Mouse (Mus musculus) bone marrow, adult 2 months (tissue): ENCODE measurements around the gene BC005624. TPM values are rescaled to one million over a fixed set of nuclear protein-coding genes. Genes with fewer than 3 reads are reported as not detected.

Experiments
- H3K27ac ChIP-seq: fragments of 200-500 bp; 2 replicates; pipeline ENCODE4 v1.5.1; 2012; ENCODE audit warnings: low read depth, mild to moderate bottlenecking, control low read depth, inconsistent platforms, low read length; ENCODE audit not compliant: control insufficient read depth, poor library complexity, insufficient read depth
- H3K4me1 ChIP-seq: fragments of 200-500 bp; 2 replicates; pipeline ENCODE4 v1.6.1; 2011; ENCODE audit warnings: low read length; ENCODE audit not compliant: control insufficient read depth, insufficient read depth
- H3K4me3 ChIP-seq: fragments of 200-500 bp; replicated peaks from 2 replicates; pipeline ENCODE3; 2011; ENCODE audit warnings: mild to moderate bottlenecking, low read depth, low read length, control low read depth; ENCODE audit not compliant: control insufficient read depth
- CTCF ChIP-seq: fragments of 200-500 bp; IDR thresholded peaks from 2 replicates; pipeline ENCODE4 v1.5.1; 2011; ENCODE audit warnings: low read length, control low read depth; ENCODE audit not compliant: control insufficient read depth, insufficient read depth
- POLR2A ChIP-seq: fragments of 200-500 bp; IDR thresholded peaks from 2 replicates; pipeline ENCODE4 v1.6.1; 2011; ENCODE audit warnings: low read depth, mild to moderate bottlenecking, control low read depth, low read length, borderline replicate concordance; ENCODE audit not compliant: control insufficient read depth
- WGBS: fragments of 180-500 bp; shearing (Covaris S2); methylation state at CpG from one replicate; pipeline ENCODE4 v1.1.7; 2018; 5-methylcytosine and 5-hydroxymethylcytosine counted together
- polyA plus RNA-seq: library from polyadenylated mRNA; stranded (reverse); fragments of >200 nt; gene quantifications from 2 replicates; pipeline ENCODE4 v1.2.4, GENCODE M21; 2011; ENCODE audit warnings: low replicate concordance; ENCODE audit not compliant: missing spikeins, insufficient read depth, insufficient read length

BC005624 gene
- polyA plus RNA-seq = 26.0 and 35.8 TPM in 2 replicates

DNA sequence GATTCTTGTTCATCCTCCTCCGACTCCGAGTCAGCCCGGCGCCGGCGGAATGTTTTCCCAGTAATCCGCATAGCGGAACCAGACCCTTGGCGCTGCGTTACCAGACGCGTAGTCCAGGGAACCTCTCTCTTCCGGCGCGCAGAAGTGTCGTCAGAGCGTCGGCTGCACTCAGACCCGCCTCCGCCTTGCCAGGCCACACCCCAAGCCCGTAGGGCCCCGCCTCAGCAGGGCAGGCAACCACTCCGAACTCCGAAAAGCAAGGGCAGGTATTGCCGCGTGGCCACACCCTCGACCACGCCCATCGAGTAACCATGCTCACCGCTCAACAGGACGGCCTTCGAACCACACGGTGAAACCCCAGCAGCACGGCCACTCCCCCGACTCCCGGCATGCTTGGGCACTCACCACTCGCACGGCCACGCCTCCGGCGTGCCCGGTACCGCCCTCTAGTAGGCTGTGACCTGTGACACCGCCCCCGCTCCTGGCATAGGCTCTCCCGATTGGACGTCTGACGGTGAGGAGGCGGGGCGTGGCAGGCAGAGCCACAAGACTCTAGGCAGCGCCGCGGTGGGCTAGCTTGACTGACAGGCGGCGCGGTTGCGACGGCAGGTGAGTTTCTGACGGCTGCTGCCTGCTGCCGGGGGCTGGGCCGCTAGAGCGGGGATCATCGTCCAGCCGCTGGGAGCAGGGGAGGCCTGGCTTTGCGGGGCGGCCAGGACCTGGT lies at the start of gene BC005624, which contains the start of gene Usp20:
TSS of gene BC005624 (minus strand) at position 412 of the 724 bp plus-strand sequence.
TSS of gene Usp20 (plus strand) at position 490 of the 724 bp plus-strand sequence.
- H3K27ac ChIP-seq = peak within 1 kb of the TSS; percentile 10; the same call in 1 of the 2 replicates
- peak within 1 kb of the TSS; percentile 90 for H3K4me3 ChIP-seq
- WGBS = under 1% methylated on average over 66 of the region's 66 CpGs
- TF ChIP-seq CTCF (peak; percentile 15; the same call in 1 of the 2 replicates), POLR2A (peak; percentile 53; the same call in 1 of the 2 replicates)
- H3K4me1 ChIP-seq = peaks cover 3% of the 10 kb centered on the region

GRCm38 (mm10) chr2:31026642-31027041 lies 44.6 kb upstream of the BC005624 start:
- 83% methylated on average over 8 of the region's 8 CpGs for WGBS
- Histone ChIP-seq H3K27ac (no peak overlapping the region), H3K4me1 (no peaks in the 10 kb centered on the region), H3K4me3 (no peak overlapping the region)
- TF ChIP-seq POLR2A (no peak), CTCF (no peak)

- TF ChIP-seq POLR2A = no peak
- TF ChIP-seq CTCF = 0 out of 2 replicates have a peak, but pooled peaks have one; percentile 3
Measured at GRCm38 (mm10) chr2:31025458-31025857, 43.5 kb upstream of the BC005624 start.

DNA sequence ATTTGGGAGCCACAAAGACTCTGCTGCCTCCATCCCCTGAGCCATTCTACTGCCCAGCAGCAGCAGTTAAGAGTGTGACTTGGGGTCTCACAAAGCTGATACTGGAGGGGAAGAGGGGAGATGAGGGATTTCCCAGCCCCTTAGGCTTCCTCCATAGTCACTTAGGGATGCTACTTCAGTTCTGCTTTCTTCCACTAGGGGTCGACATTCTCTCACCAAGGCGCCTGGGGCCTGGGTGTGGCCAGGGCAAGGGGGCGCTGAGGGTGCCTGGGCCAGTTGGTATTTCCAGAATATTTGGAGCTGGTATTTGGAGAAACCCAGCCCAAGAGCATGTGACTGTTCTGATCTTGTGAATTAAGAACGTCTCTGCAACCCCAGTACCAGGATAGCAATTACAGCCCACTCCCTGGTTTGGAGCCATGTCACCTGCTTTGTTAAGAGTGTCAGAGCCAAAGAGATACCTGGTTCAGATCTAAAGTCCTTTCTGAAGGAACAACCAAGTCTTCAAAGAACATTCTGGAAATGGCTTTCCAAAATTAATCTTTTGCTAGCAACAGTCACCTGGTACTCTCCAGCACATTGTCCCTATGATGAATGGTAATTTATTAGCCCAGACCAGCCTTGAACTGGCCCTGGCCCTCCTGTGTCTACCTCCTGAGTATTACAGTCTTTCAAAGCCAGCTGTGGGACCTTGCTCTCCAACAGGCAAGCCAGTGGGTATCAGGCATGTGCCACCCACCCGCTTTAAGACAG lies 42.8 kb upstream of the BC005624 start:
- 36% methylated on average over 5 of the region's 5 CpGs for WGBS
- TF ChIP-seq POLR2A (no peak), CTCF (peak; percentile 83)
- Histone ChIP-seq H3K4me3 (no peak overlapping the region), H3K4me1 (no peaks in the 10 kb centered on the region), H3K27ac (no peak overlapping the region)

More at GRCm38 (mm10) chr2:31025458-31025857, 43.5 kb upstream of the BC005624 start:
- Histone ChIP-seq H3K4me1 (no peaks in the 10 kb centered on the region), H3K4me3 (no peak overlapping the region), H3K27ac (no peak overlapping the region)
- WGBS = 56% methylated on average over 3 of the region's 3 CpGs

DNA sequence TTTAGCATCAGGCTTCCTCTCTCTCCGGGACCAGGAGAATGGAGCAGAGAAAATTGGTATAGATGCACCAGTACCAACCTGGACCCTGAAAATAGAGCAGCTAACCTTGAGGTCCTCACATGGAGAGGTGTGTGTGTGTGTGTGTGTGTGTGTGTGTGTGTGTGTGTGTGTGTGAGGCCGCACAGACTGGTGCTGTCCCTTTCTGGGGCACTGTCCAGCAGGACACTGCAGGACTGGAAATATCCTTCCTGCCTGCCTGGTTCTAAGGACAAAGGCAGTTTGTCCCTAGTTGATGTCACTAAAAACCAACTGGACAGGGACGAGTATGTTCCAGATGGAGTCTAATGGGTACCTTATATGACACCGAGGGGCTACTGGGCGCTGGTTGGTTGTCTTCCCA lies 41.9 kb upstream of the BC005624 start:
- WGBS = 73% methylated on average over 5 of the region's 5 CpGs
- no peak overlapping the region for H3K4me3 ChIP-seq
- TF ChIP-seq CTCF = no peak
- no peak for TF ChIP-seq POLR2A
- H3K27ac ChIP-seq = no peak overlapping the region
- H3K4me1 ChIP-seq = no peaks in the 10 kb centered on the region

DNA sequence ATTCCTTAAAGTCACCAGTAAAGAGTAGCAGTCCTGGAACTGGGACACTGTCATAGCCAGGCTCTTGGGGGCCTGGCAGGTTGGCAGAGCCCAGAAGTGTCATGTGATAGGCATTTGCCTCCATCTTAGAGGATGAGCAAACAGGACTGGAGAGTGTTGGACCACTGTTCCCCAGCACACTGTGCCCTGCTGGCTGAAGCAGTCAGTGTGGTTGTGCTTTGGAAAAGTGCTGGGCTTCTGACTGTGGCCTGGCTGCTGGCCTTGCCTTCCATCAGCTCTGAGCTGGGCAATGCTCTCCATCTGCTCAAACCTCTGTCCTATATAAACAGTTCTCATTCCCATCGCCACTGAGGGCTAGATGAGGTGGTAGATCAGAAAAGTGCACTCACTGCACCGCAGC lies 38.2 kb upstream of the BC005624 start:
- WGBS = 91% methylated on average over 2 of the region's 2 CpGs
- no peak overlapping the region for H3K4me3 ChIP-seq
- TF ChIP-seq POLR2A = no peak
- TF ChIP-seq CTCF = no peak
- no peak overlapping the region for H3K27ac ChIP-seq
- H3K4me1 ChIP-seq = no peaks in the 10 kb centered on the region

- no peak overlapping the region for H3K27ac ChIP-seq
- H3K4me1 ChIP-seq = no peaks in the 10 kb centered on the region
- 87% methylated on average over 8 of the region's 8 CpGs for WGBS
- no peak overlapping the region for H3K4me3 ChIP-seq
- TF ChIP-seq CTCF = no peak
- no peak for TF ChIP-seq POLR2A
Measured at GRCm38 (mm10) chr2:31019011-31019410, 37.0 kb upstream of the BC005624 start.

- TF ChIP-seq POLR2A (no peak), CTCF (no peak)
- no peaks in the 10 kb centered on the region for H3K4me1 ChIP-seq
- H3K27ac ChIP-seq = no peak overlapping the region
- H3K4me3 ChIP-seq = no peak overlapping the region
- WGBS = 91% methylated on average over 8 of the region's 8 CpGs
Measured at GRCm38 (mm10) chr2:31018519-31018918, 36.5 kb upstream of the BC005624 start.
